Mouse (Mus musculus): ENCODE data around the gene Phip. TPM values are rescaled to one million over a fixed set of nuclear protein-coding genes. Genes with fewer than 3 reads are reported as not detected.

The Phip gene
- polyA plus RNA-seq, 1 experiment = 131 TPM

- 70% methylated on average over 7 of the region's 7 CpGs for WGBS
- H3K4me3 ChIP-seq (ENCODE audit: insufficient read depth, low read depth, low read length) = no peak overlapping the region
- TF ChIP-seq POLR2A (IDR thresholded peaks at IDR 0.05; ENCODE audit: insufficient read depth, low read depth, low read length) = no peak
- no peak for TF ChIP-seq CTCF (IDR thresholded peaks at IDR 0.05; ENCODE audit: insufficient read depth, low read depth, low read length)
These were observed 68.1 kb downstream of the Phip start for GRCm38 (mm10) chr9:82907246-82907645.

GRCm38 (mm10) chr9:82888645-82889044 is 86.7 kb downstream of the Phip start:
- Histone ChIP-seq H3K27ac (ENCODE audit: insufficient read depth, low read depth, low read length) (no peak overlapping the region), H3K4me3 (ENCODE audit: insufficient read depth, low read depth, low read length) (no peak overlapping the region), H3K4me1 (ENCODE audit: control insufficient read depth, insufficient read depth, low read length) (no peaks in the 10 kb centered on the region)
- TF ChIP-seq CTCF (IDR thresholded peaks at IDR 0.05; ENCODE audit: insufficient read depth, low read depth, low read length) (no peak), POLR2A (IDR thresholded peaks at IDR 0.05; ENCODE audit: insufficient read depth, low read depth, low read length) (no peak)

More at GRCm38 (mm10) chr9:82907246-82907645, 68.1 kb downstream of the Phip start:
- Histone ChIP-seq H3K4me1 (ENCODE audit: control insufficient read depth, insufficient read depth, low read length) (no peaks in the 10 kb centered on the region), H3K27ac (ENCODE audit: insufficient read depth, low read depth, low read length) (no peak overlapping the region)

GRCm38 (mm10) chr9:82884177-82884576 is 91.1 kb downstream of the Phip start:
- TF ChIP-seq POLR2A (IDR thresholded peaks at IDR 0.05; ENCODE audit: insufficient read depth, low read depth, low read length) = no peak
- no peak for TF ChIP-seq CTCF (IDR thresholded peaks at IDR 0.05; ENCODE audit: insufficient read depth, low read depth, low read length)
- H3K4me3 ChIP-seq (ENCODE audit: insufficient read depth, low read depth, low read length) = no peak overlapping the region
- H3K4me1 ChIP-seq (ENCODE audit: control insufficient read depth, insufficient read depth, low read length) = no peaks in the 10 kb centered on the region
- H3K27ac ChIP-seq (ENCODE audit: insufficient read depth, low read depth, low read length) = no peak overlapping the region

GRCm38 (mm10) chr9:82877078-82877477 is 98.2 kb downstream of the Phip start:
- TF ChIP-seq POLR2A (IDR thresholded peaks at IDR 0.05; ENCODE audit: insufficient read depth, low read depth, low read length) (no peak), CTCF (IDR thresholded peaks at IDR 0.05; ENCODE audit: insufficient read depth, low read depth, low read length) (no peak)
- no peaks in the 10 kb centered on the region for H3K4me1 ChIP-seq (ENCODE audit: control insufficient read depth, insufficient read depth, low read length)
- no peak overlapping the region for H3K27ac ChIP-seq (ENCODE audit: insufficient read depth, low read depth, low read length)
- 92% methylated on average over 1 of the region's 1 CpGs for WGBS
- H3K4me3 ChIP-seq (ENCODE audit: insufficient read depth, low read depth, low read length) = no peak overlapping the region

- WGBS = 83% methylated on average over 3 of the region's 3 CpGs
- Histone ChIP-seq H3K4me1 (ENCODE audit: control insufficient read depth, insufficient read depth, low read length) (no peaks in the 10 kb centered on the region), H3K27ac (ENCODE audit: insufficient read depth, low read depth, low read length) (no peak overlapping the region), H3K4me3 (ENCODE audit: insufficient read depth, low read depth, low read length) (no peak overlapping the region)
- TF ChIP-seq POLR2A (IDR thresholded peaks at IDR 0.05; ENCODE audit: insufficient read depth, low read depth, low read length) (no peak), CTCF (IDR thresholded peaks at IDR 0.05; ENCODE audit: insufficient read depth, low read depth, low read length) (no peak)
These were observed 107.6 kb downstream of the Phip start for GRCm38 (mm10) chr9:82867698-82868097.

- no peak for TF ChIP-seq POLR2A (IDR thresholded peaks at IDR 0.05; ENCODE audit: insufficient read depth, low read depth, low read length)
- no peak for TF ChIP-seq CTCF (IDR thresholded peaks at IDR 0.05; ENCODE audit: insufficient read depth, low read depth, low read length)
- no peak overlapping the region for H3K4me3 ChIP-seq (ENCODE audit: insufficient read depth, low read depth, low read length)
- H3K4me1 ChIP-seq (ENCODE audit: control insufficient read depth, insufficient read depth, low read length) = no peaks in the 10 kb centered on the region
- WGBS = 72% methylated on average over 1 of the region's 1 CpGs
- no peak overlapping the region for H3K27ac ChIP-seq (ENCODE audit: insufficient read depth, low read depth, low read length)
These were observed 109.2 kb downstream of the Phip start for GRCm38 (mm10) chr9:82866121-82866520.

- 93% methylated on average over 3 of the region's 3 CpGs for WGBS
- Histone ChIP-seq H3K4me3 (ENCODE audit: insufficient read depth, low read depth, low read length) (no peak overlapping the region), H3K27ac (ENCODE audit: insufficient read depth, low read depth, low read length) (no peak overlapping the region), H3K4me1 (ENCODE audit: control insufficient read depth, insufficient read depth, low read length) (no peaks in the 10 kb centered on the region)
- TF ChIP-seq POLR2A (IDR thresholded peaks at IDR 0.05; ENCODE audit: insufficient read depth, low read depth, low read length) = no peak
- no peak for TF ChIP-seq CTCF (IDR thresholded peaks at IDR 0.05; ENCODE audit: insufficient read depth, low read depth, low read length)
These were observed 113.4 kb downstream of the Phip start for GRCm38 (mm10) chr9:82861775-82862430.

GRCm38 (mm10) chr9:82861316-82861715 is 114.0 kb downstream of the Phip start:
- 64% methylated on average over 4 of the region's 4 CpGs for WGBS
- Histone ChIP-seq H3K4me3 (ENCODE audit: insufficient read depth, low read depth, low read length) (no peak overlapping the region), H3K27ac (ENCODE audit: insufficient read depth, low read depth, low read length) (no peak overlapping the region), H3K4me1 (ENCODE audit: control insufficient read depth, insufficient read depth, low read length) (no peaks in the 10 kb centered on the region)
- TF ChIP-seq CTCF (IDR thresholded peaks at IDR 0.05; ENCODE audit: insufficient read depth, low read depth, low read length) (no peak), POLR2A (IDR thresholded peaks at IDR 0.05; ENCODE audit: insufficient read depth, low read depth, low read length) (no peak)

- Histone ChIP-seq H3K4me1 (ENCODE audit: control insufficient read depth, insufficient read depth, low read length) (no peaks in the 10 kb centered on the region), H3K4me3 (ENCODE audit: insufficient read depth, low read depth, low read length) (no peak overlapping the region), H3K27ac (ENCODE audit: insufficient read depth, low read depth, low read length) (no peak overlapping the region)
- no peak for TF ChIP-seq POLR2A (IDR thresholded peaks at IDR 0.05; ENCODE audit: insufficient read depth, low read depth, low read length)
- TF ChIP-seq CTCF (IDR thresholded peaks at IDR 0.05; ENCODE audit: insufficient read depth, low read depth, low read length) = no peak
- 97% methylated on average over 2 of the region's 2 CpGs for WGBS
These were observed 114.5 kb downstream of the Phip start for GRCm38 (mm10) chr9:82860805-82861204.

Data from olfactory bulb, adult 2 months (tissue).